Mouse (Mus musculus) intestine, postnatal 0 days (tissue): ENCODE results near the gene Mcrip1. TPM values are rescaled to one million over a fixed set of nuclear protein-coding genes. Genes with fewer than 3 reads are reported as not detected.
A peak's percentile ranks its signal among the peaks of the same experiment; 100 is the strongest.

Source experiments
- ATAC-seq: fragments of 200-750 bp; cut with Nextera tagmentation; 2 replicates; pipeline ENCODE4 v1.8.0; 2017; ENCODE audit warnings: mild to moderate bottlenecking, moderate TSS enrichment, moderate library complexity
- H3K27ac ChIP-seq: fragments of 300-500 bp; sonication (generic); 2 replicates; pipeline ENCODE4 v1.5.1; 2014; ENCODE audit warnings: mild to moderate bottlenecking, low read depth, low read length, moderate library complexity
- H3K27me3 ChIP-seq: fragments of 300-500 bp; sonication (generic); replicated peaks from 2 replicates; pipeline ENCODE4 v1.6.1; 2014; ENCODE audit warnings: low read length, mixed read lengths; ENCODE audit not compliant: control insufficient read depth, insufficient read depth
- H3K36me3 ChIP-seq: fragments of 300-500 bp; sonication (generic); 2 replicates; pipeline ENCODE4 v1.6.1; 2014; ENCODE audit warnings: mild to moderate bottlenecking, moderate library complexity; ENCODE audit not compliant: control insufficient read depth, insufficient read depth
- H3K4me1 ChIP-seq: fragments of 300-500 bp; sonication (generic); replicated peaks from 2 replicates; pipeline ENCODE4 v1.6.1; 2014; ENCODE audit warnings: antibody characterized with exemption, low read length, mixed read lengths; ENCODE audit not compliant: control insufficient read depth, insufficient read depth
- H3K4me2 ChIP-seq: fragments of 300-500 bp; sonication (generic); replicated peaks from 2 replicates; pipeline ENCODE4 v1.6.1; 2014; ENCODE audit warnings: low read depth, mild to moderate bottlenecking, moderate library complexity
- H3K4me3 ChIP-seq: fragments of 300-500 bp; sonication (generic); 2 replicates; pipeline ENCODE4 v1.5.1; 2014; ENCODE audit warnings: low read depth, low read length
- H3K9ac ChIP-seq: fragments of 300-500 bp; sonication (generic); 2 replicates; pipeline ENCODE4 v1.6.1; 2014; ENCODE audit warnings: mild to moderate bottlenecking, low read depth, low read length
- H3K9me3 ChIP-seq: fragments of 300-500 bp; sonication (generic); 2 replicates; pipeline ENCODE4 v1.6.1; 2016; ENCODE audit warnings: mixed run types; ENCODE audit not compliant: control insufficient read depth
- CTCF ChIP-seq: sonication (generic); IDR thresholded peaks from 2 replicates; pipeline ENCODE4 v1.5.1; 2016; ENCODE audit warnings: low read depth, mild to moderate bottlenecking, control low read depth, antibody characterized with exemption, moderate library complexity
- WGBS: fragments of 180-500 bp; shearing (Covaris S2); extraction: QIAGEN DNeasy Blood & Tissue Kit; methylation state at CpG from one replicate; pipeline ENCODE4 v1.1.7; 2014; 5-methylcytosine and 5-hydroxymethylcytosine counted together
- polyA plus RNA-seq: library from polyadenylated mRNA; unstranded; fragments of >200 nt; fragmentation: Nextera tagmentation; extraction: Ambion mirVana; gene quantifications from 2 replicates; pipeline ENCODE4 v1.2.1, GENCODE M21; 2015

Gene Mcrip1
- polyA plus RNA-seq, 1 experiment from 2014 or later: 68.7 TPM

DNA sequence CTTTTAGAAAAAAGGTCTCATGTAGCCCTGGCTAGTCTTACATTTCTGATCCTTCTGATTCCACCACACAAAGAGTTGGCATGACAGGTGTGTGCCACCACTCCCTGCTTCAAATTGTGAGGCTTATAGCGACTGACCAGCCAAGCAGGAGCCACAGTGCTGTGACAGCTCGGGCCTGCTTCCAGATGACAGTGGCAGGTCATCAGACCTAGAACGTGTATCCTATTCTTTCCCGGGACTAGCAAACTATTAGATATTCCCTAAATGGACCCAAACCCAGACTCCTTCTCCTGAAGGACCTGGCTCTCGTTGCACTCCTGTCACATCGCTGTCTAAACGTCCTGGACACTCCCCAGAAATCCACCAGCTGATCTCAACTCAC is 750 bp downstream of the Mcrip1 start:
- peak overlapping the region; percentile 73 for H3K4me2 ChIP-seq
- H3K4me1 ChIP-seq: peaks cover 16% of the 10 kb centered on the region; the same call in 1 of the 2 replicates
- no peaks in the 10 kb centered on the region for H3K9me3 ChIP-seq
- H3K36me3 ChIP-seq: peaks cover 11% of the 10 kb centered on the region; the same call in 1 of the 2 replicates
- H3K4me3 ChIP-seq: peak overlapping the region; percentile 75
- H3K27me3 ChIP-seq: no peaks in the 10 kb centered on the region
- TF ChIP-seq CTCF: no peak
- WGBS: 6% methylated on average over 7 of the region's 7 CpGs
- ATAC-seq: no peak
- peak overlapping the region; percentile 86 for H3K9ac ChIP-seq
- peak overlapping the region; percentile 98 for H3K27ac ChIP-seq

DNA sequence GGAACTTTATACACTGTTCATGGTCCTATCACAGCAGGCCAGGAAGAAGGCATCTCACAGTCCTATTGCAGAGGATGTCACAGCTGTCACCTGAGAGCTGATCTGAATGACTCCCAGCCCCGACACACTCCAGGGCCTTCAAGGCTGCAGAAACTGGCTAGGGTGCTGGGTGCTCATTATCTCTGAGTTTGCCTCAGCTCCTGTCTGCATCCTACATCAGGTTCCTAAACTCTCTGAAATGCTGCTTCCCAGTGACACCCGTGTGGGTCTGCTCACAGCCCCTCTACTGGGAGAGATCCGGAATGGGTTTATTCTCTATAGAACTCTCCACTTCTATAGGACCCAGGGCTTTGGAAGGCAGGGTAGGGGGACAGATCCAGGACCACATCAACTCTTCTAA is 1.3 kb downstream of the Mcrip1 start:
- 73% methylated on average over 3 of the region's 3 CpGs for WGBS
- Histone ChIP-seq H3K27ac (peak overlapping the region; percentile 46; the same call in 1 of the 2 replicates), H3K9ac (0 out of 2 replicates have a peak overlapping the region, but pooled peaks have one; percentile 86), H3K4me3 (0 out of 2 replicates have a peak overlapping the region, but pooled peaks have one; percentile 75), H3K4me2 (peak overlapping the region; percentile 73), H3K9me3 (no peaks in the 10 kb centered on the region), H3K36me3 (peaks cover 17% of the 10 kb centered on the region; the same call in 1 of the 2 replicates), H3K4me1 (peaks cover 16% of the 10 kb centered on the region; the same call in 1 of the 2 replicates), H3K27me3 (no peaks in the 10 kb centered on the region)
- ATAC-seq: no peak
- TF ChIP-seq CTCF: no peak

DNA sequence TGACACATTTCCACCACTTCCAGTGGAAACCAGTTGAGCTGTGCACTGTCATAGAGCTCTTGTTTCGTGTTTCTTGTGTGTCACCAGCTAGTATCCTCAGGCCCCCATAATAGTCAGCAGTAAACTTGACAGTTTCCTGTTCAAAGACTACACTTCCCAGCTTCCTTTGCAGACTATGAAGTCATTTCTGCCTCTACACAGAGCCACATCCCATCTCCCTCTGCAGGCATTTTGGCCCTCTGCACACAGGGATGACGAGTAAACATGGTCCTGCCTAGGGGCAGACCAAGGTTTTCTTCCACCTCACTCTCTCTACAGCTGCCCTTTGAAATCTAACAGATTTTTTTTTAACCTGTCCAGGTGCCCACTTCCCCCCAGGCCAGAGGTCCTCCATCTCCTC is 2.1 kb downstream of the Mcrip1 start:
- peak overlapping the region; percentile 86; the same call in 1 of the 2 replicates for H3K9ac ChIP-seq
- 0 out of 2 replicates have a peak overlapping the region, but pooled peaks have one; percentile 46 for H3K27ac ChIP-seq
- WGBS: 38% methylated on average over 2 of the region's 2 CpGs
- no peaks in the 10 kb centered on the region for H3K27me3 ChIP-seq
- no peak overlapping the region for H3K4me2 ChIP-seq
- H3K4me3 ChIP-seq: no peak overlapping the region
- peak; percentile 57 for TF ChIP-seq CTCF
- H3K36me3 ChIP-seq: peaks cover 23% of the 10 kb centered on the region; the same call in 1 of the 2 replicates
- no peak for ATAC-seq
- no peaks in the 10 kb centered on the region for H3K9me3 ChIP-seq
- peaks cover 16% of the 10 kb centered on the region; the same call in 1 of the 2 replicates for H3K4me1 ChIP-seq

DNA sequence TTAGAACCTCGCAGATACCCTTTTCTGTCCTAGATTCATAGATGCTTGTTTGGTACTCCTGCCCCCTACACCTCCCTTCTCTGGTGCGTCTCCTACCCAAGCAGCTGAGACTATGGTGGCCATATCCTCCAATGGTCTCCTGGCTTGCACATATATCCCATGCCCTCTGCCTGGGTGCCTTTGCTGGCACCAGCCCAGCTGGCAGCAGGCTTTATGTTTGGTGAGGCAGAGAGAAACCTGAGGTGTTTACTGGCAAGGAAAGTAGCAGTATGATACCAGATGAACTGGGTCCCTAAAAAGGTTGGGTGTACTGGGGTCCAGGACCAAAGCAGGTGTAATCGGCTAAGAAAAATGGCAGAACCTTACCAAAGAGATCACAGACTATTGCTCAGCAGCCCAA is 3.6 kb downstream of the Mcrip1 start:
- H3K9ac ChIP-seq: no peak overlapping the region
- ATAC-seq: no peak
- H3K4me3 ChIP-seq: no peak overlapping the region
- no peaks in the 10 kb centered on the region for H3K27me3 ChIP-seq
- no peaks in the 10 kb centered on the region for H3K9me3 ChIP-seq
- peak overlapping the region; percentile 50; the same call in 1 of the 2 replicates for H3K27ac ChIP-seq
- H3K36me3 ChIP-seq: peaks cover 23% of the 10 kb centered on the region; the same call in 1 of the 2 replicates
- H3K4me1 ChIP-seq: peaks cover 16% of the 10 kb centered on the region; the same call in 1 of the 2 replicates
- H3K4me2 ChIP-seq: no peak overlapping the region
- WGBS: 92% methylated on average over 3 of the region's 3 CpGs
- no peak for TF ChIP-seq CTCF

DNA sequence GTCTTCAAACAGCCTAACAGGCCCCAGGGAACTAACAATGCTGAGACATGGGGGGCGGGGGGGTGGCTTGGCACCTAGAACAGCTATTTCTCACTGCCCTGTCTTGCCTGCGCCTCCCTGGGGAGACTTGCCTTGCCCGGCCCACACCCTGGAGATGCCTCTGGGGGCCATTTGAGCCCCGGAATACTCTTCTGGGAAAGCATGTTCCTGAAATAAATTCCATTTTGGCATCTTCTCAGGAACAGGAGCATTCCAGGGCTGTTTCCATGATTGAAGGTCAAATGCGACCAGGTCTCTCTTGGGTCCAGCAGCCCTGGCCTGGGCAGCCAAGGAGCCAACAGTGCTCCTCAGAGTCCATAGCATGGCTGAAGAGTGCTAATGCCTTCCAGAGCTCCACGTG is 7.2 kb downstream of the Mcrip1 start:
- 84% methylated on average over 6 of the region's 6 CpGs for WGBS
- no peak overlapping the region for H3K27ac ChIP-seq
- peaks cover 23% of the 10 kb centered on the region for H3K4me1 ChIP-seq
- no peak overlapping the region for H3K4me3 ChIP-seq
- H3K27me3 ChIP-seq: no peaks in the 10 kb centered on the region
- no peak overlapping the region for H3K4me2 ChIP-seq
- H3K36me3 ChIP-seq: peaks cover 23% of the 10 kb centered on the region; the same call in 1 of the 2 replicates
- TF ChIP-seq CTCF: no peak
- H3K9ac ChIP-seq: no peak overlapping the region
- no peak for ATAC-seq
- H3K9me3 ChIP-seq: no peaks in the 10 kb centered on the region

DNA sequence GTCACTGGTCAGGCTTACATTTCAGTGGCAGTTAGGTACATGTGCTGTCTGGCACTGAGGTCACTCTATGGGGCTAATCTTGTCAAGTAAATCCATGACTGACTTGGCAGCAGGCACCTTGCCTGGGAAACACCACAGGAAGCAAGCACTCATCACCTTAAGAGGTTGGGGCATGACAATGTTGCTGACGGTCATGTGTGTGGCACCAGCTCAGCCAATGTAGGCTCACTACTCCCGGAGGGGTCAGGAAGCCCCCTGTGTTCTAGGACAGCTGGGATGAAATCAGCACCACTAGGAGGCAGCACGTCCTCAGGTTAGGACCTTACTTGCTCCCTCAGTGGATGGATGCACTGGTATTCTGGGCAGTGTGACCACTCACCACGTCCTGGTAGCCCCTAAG is 7.6 kb downstream of the Mcrip1 start:
- H3K9ac ChIP-seq: no peak overlapping the region
- H3K4me1 ChIP-seq: peaks cover 23% of the 10 kb centered on the region
- H3K27me3 ChIP-seq: no peaks in the 10 kb centered on the region
- no peak for ATAC-seq
- H3K9me3 ChIP-seq: no peaks in the 10 kb centered on the region
- H3K4me3 ChIP-seq: no peak overlapping the region
- WGBS: 51% methylated on average over 4 of the region's 4 CpGs
- H3K36me3 ChIP-seq: peaks cover 23% of the 10 kb centered on the region; the same call in 1 of the 2 replicates
- TF ChIP-seq CTCF: peak; percentile 74
- H3K27ac ChIP-seq: no peak overlapping the region
- no peak overlapping the region for H3K4me2 ChIP-seq
